Mouse (Mus musculus): Measurements from ENCODE around the gene Slc41a3. TPM values are rescaled to one million over a fixed set of nuclear protein-coding genes. Genes with fewer than 3 reads are reported as not detected.

Gene Slc41a3
- polyA plus RNA-seq, 1 experiment from 2014 or later, result 3.3 TPM

DNA sequence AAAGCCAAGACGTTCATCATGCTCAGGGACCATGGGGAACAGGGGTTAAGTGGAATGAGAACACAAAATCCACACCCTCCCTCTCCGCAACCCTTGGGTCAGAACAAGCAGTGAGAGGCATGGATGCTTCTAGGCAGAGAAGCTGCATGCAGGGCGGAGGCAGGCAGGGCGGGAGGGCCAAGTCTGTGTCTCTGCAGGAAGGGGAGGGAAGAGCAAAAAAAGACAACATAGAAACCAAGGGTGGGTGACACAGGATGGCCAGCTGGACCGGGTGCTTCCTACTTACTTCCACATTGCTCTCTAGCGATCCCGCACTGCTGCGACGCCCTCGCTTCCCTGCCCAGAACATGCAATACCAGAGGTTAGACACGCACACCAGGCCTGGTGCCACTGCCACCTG is 59.2 kb downstream of the Slc41a3 start:
- 82% methylated on average over 11 of the region's 11 CpGs for WGBS
- Histone ChIP-seq H3K4me2 (ENCODE audit: low read length) (no peak overlapping the region), H3K4me1 (replicated peaks; ENCODE audit: control insufficient read depth, insufficient read depth, low read length) (no peaks in the 10 kb centered on the region), H3K27me3 (replicated peaks; ENCODE audit: control insufficient read depth, insufficient read depth, low read length) (no peaks in the 10 kb centered on the region), H3K9me3 (ENCODE audit: control insufficient read depth, low read length) (no peaks in the 10 kb centered on the region), H3K27ac (ENCODE audit: low read length) (no peak overlapping the region), H3K4me3 (replicated peaks; ENCODE audit: low read length) (no peak overlapping the region), H3K36me3 (ENCODE audit: control insufficient read depth, insufficient read depth) (peaks cover 21% of the 10 kb centered on the region), H3K9ac (replicated peaks; ENCODE audit: low read depth, low read length) (no peak overlapping the region)
- no peak for ATAC-seq

GRCm38 (mm10) chr6:90668693-90669092 is 64.2 kb downstream of the Slc41a3 start:
- Histone ChIP-seq H3K9ac (replicated peaks; ENCODE audit: low read depth, low read length) (no peak overlapping the region), H3K4me1 (replicated peaks; ENCODE audit: control insufficient read depth, insufficient read depth, low read length) (no peaks in the 10 kb centered on the region), H3K4me3 (replicated peaks; ENCODE audit: low read length) (no peak overlapping the region), H3K36me3 (ENCODE audit: control insufficient read depth, insufficient read depth) (peaks cover 28% of the 10 kb centered on the region), H3K27ac (ENCODE audit: low read length) (no peak overlapping the region), H3K9me3 (ENCODE audit: control insufficient read depth, low read length) (no peaks in the 10 kb centered on the region), H3K27me3 (replicated peaks; ENCODE audit: control insufficient read depth, insufficient read depth, low read length) (no peaks in the 10 kb centered on the region), H3K4me2 (ENCODE audit: low read length) (no peak overlapping the region)
- ATAC-seq, result no peak
- 90% methylated on average over 9 of the region's 9 CpGs for WGBS

GRCm38 (mm10) chr6:90678759-90679158 is 74.2 kb downstream of the Slc41a3 start:
- no peak for ATAC-seq
- Histone ChIP-seq H3K4me3 (replicated peaks; ENCODE audit: low read length) (no peak overlapping the region), H3K9me3 (ENCODE audit: control insufficient read depth, low read length) (no peaks in the 10 kb centered on the region), H3K36me3 (ENCODE audit: control insufficient read depth, insufficient read depth) (peaks cover 16% of the 10 kb centered on the region), H3K27ac (ENCODE audit: low read length) (no peak overlapping the region), H3K4me2 (ENCODE audit: low read length) (no peak overlapping the region), H3K9ac (replicated peaks; ENCODE audit: low read depth, low read length) (no peak overlapping the region), H3K27me3 (replicated peaks; ENCODE audit: control insufficient read depth, insufficient read depth, low read length) (no peaks in the 10 kb centered on the region), H3K4me1 (replicated peaks; ENCODE audit: control insufficient read depth, insufficient read depth, low read length) (no peaks in the 10 kb centered on the region)
- 38% methylated on average over 4 of the region's 4 CpGs for WGBS

- H3K36me3 ChIP-seq (ENCODE audit: control insufficient read depth, insufficient read depth), result peaks cover 11% of the 10 kb centered on the region
- no peak overlapping the region for H3K9ac ChIP-seq (replicated peaks; ENCODE audit: low read depth, low read length)
- H3K4me3 ChIP-seq (replicated peaks; ENCODE audit: low read length), result no peak overlapping the region
- H3K4me1 ChIP-seq (replicated peaks; ENCODE audit: control insufficient read depth, insufficient read depth, low read length), result no peaks in the 10 kb centered on the region
- 93% methylated on average over 12 of the region's 12 CpGs for WGBS
- no peak for ATAC-seq
- no peaks in the 10 kb centered on the region for H3K27me3 ChIP-seq (replicated peaks; ENCODE audit: control insufficient read depth, insufficient read depth, low read length)
- H3K9me3 ChIP-seq (ENCODE audit: control insufficient read depth, low read length), result no peaks in the 10 kb centered on the region
- no peak overlapping the region for H3K4me2 ChIP-seq (ENCODE audit: low read length)
- H3K27ac ChIP-seq (ENCODE audit: low read length), result no peak overlapping the region
Observed at GRCm38 (mm10) chr6:90680401-90680800, 75.9 kb downstream of the Slc41a3 start.

DNA sequence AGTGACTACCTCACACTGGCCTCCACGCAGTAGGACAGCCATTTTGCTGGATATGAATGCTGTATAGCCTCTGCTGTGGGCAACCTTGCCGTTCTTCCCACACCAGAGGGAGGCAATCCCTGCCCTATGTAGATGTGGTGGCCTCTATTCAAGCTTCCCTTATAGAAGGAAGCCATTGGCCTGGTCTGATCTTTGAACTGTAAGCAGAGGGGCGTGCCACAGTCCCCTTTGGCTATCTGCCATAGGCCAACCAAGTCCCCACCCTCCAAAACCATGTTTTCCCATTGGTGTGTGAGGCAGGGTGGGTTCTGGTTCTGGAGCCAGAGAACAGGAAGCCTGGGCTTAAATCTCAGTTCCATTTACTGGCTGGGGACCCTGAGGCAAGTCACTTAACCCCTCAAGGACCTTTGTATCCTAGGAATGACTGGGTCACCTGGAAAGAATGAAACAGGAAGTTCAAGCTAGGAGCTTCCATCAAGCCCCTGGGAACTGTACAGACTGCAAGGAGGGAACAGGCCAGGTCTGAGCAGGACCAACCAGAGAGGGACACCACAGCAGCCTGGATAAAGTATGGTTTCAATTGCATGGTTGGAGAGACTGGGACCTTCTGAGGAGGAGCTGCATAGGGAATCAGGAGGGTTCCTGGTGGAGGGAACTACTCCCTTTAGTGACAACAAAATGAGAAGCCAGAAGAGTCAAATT is 79.5 kb downstream of the Slc41a3 start:
- Histone ChIP-seq H3K4me1 (replicated peaks; ENCODE audit: control insufficient read depth, insufficient read depth, low read length) (no peaks in the 10 kb centered on the region), H3K9me3 (ENCODE audit: control insufficient read depth, low read length) (no peaks in the 10 kb centered on the region), H3K27ac (ENCODE audit: low read length) (no peak overlapping the region), H3K27me3 (replicated peaks; ENCODE audit: control insufficient read depth, insufficient read depth, low read length) (no peaks in the 10 kb centered on the region), H3K36me3 (ENCODE audit: control insufficient read depth, insufficient read depth) (peaks cover 3% of the 10 kb centered on the region; the same call in 1 of the 2 replicates), H3K4me3 (replicated peaks; ENCODE audit: low read length) (no peak overlapping the region), H3K4me2 (ENCODE audit: low read length) (no peak overlapping the region), H3K9ac (replicated peaks; ENCODE audit: low read depth, low read length) (no peak overlapping the region)
- 88% methylated on average over 3 of the region's 3 CpGs for WGBS
- no peak for ATAC-seq

GRCm38 (mm10) chr6:90686812-90687211 is 82.3 kb downstream of the Slc41a3 start:
- no peak overlapping the region for H3K4me2 ChIP-seq (ENCODE audit: low read length)
- no peak overlapping the region for H3K4me3 ChIP-seq (replicated peaks; ENCODE audit: low read length)
- no peak for ATAC-seq
- 0 out of 2 replicates have a peak, but pooled peaks cover 4% of the 10 kb centered on the region for H3K36me3 ChIP-seq (ENCODE audit: control insufficient read depth, insufficient read depth)
- H3K27me3 ChIP-seq (replicated peaks; ENCODE audit: control insufficient read depth, insufficient read depth, low read length), result no peaks in the 10 kb centered on the region
- H3K4me1 ChIP-seq (replicated peaks; ENCODE audit: control insufficient read depth, insufficient read depth, low read length), result no peaks in the 10 kb centered on the region
- no peak overlapping the region for H3K9ac ChIP-seq (replicated peaks; ENCODE audit: low read depth, low read length)
- no peak overlapping the region for H3K27ac ChIP-seq (ENCODE audit: low read length)
- WGBS, result 66% methylated on average over 1 of the region's 1 CpGs
- H3K9me3 ChIP-seq (ENCODE audit: control insufficient read depth, low read length), result no peaks in the 10 kb centered on the region

DNA sequence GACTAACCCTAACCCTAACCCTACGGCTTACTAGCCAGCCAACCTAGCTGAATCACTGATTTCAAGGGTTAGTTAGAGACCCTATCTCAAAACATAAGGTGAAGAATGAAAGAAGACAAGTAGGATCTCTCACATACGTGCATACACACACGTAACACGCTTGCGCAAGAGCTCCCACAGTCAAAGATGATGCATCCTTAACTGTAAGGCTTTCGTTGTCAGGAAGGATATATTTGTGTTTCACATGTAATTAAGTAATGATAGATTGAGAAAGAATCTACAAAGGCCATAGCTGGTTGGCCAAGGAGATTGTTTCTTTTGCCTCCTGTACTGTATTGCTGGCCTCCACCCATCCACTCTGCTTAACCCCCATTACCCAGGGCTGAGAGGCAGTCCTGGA is 83.5 kb downstream of the Slc41a3 start:
- Histone ChIP-seq H3K9ac (replicated peaks; ENCODE audit: low read depth, low read length) (no peak overlapping the region), H3K4me2 (ENCODE audit: low read length) (no peak overlapping the region), H3K27ac (ENCODE audit: low read length) (no peak overlapping the region), H3K9me3 (ENCODE audit: control insufficient read depth, low read length) (no peaks in the 10 kb centered on the region), H3K4me3 (replicated peaks; ENCODE audit: low read length) (no peak overlapping the region), H3K27me3 (replicated peaks; ENCODE audit: control insufficient read depth, insufficient read depth, low read length) (no peaks in the 10 kb centered on the region), H3K4me1 (replicated peaks; ENCODE audit: control insufficient read depth, insufficient read depth, low read length) (no peaks in the 10 kb centered on the region), H3K36me3 (ENCODE audit: control insufficient read depth, insufficient read depth) (0 out of 2 replicates have a peak, but pooled peaks cover 4% of the 10 kb centered on the region)
- ATAC-seq, result no peak
- WGBS, result 97% methylated on average over 6 of the region's 6 CpGs

GRCm38 (mm10) chr6:90688742-90689141 is 84.2 kb downstream of the Slc41a3 start:
- WGBS, result 81% methylated on average over 3 of the region's 3 CpGs
- Histone ChIP-seq H3K27ac (ENCODE audit: low read length) (no peak overlapping the region), H3K27me3 (replicated peaks; ENCODE audit: control insufficient read depth, insufficient read depth, low read length) (no peaks in the 10 kb centered on the region), H3K36me3 (ENCODE audit: control insufficient read depth, insufficient read depth) (0 out of 2 replicates have a peak, but pooled peaks cover 4% of the 10 kb centered on the region), H3K4me2 (ENCODE audit: low read length) (no peak overlapping the region), H3K4me3 (replicated peaks; ENCODE audit: low read length) (no peak overlapping the region), H3K9ac (replicated peaks; ENCODE audit: low read depth, low read length) (no peak overlapping the region), H3K4me1 (replicated peaks; ENCODE audit: control insufficient read depth, insufficient read depth, low read length) (no peaks in the 10 kb centered on the region), H3K9me3 (ENCODE audit: control insufficient read depth, low read length) (no peaks in the 10 kb centered on the region)
- no peak for ATAC-seq

- Histone ChIP-seq H3K9me3 (ENCODE audit: control insufficient read depth, low read length) (no peaks in the 10 kb centered on the region), H3K4me1 (replicated peaks; ENCODE audit: control insufficient read depth, insufficient read depth, low read length) (no peaks in the 10 kb centered on the region), H3K4me2 (ENCODE audit: low read length) (no peak overlapping the region), H3K4me3 (replicated peaks; ENCODE audit: low read length) (no peak overlapping the region), H3K27me3 (replicated peaks; ENCODE audit: control insufficient read depth, insufficient read depth, low read length) (no peaks in the 10 kb centered on the region), H3K9ac (replicated peaks; ENCODE audit: low read depth, low read length) (no peak overlapping the region), H3K36me3 (ENCODE audit: control insufficient read depth, insufficient read depth) (0 out of 2 replicates have a peak, but pooled peaks cover 4% of the 10 kb centered on the region), H3K27ac (ENCODE audit: low read length) (no peak overlapping the region)
- no peak for ATAC-seq
- 95% methylated on average over 10 of the region's 10 CpGs for WGBS
Observed at GRCm38 (mm10) chr6:90689500-90689899, 85.0 kb downstream of the Slc41a3 start.
